Mouse (Mus musculus) myocyte (in vitro differentiated cells): ENCODE measurements around the gene Lrrtm3.

ENCODE experiments used
- CEBPB ChIP-seq: IDR thresholded peaks from 2 replicates; pipeline ENCODE4 v1.6.1; 2011; ENCODE audit warnings: mild to moderate bottlenecking, moderate library complexity; ENCODE audit not compliant: poor library complexity, insufficient read depth, severe bottlenecking
- E2F4 ChIP-seq: IDR thresholded peaks from one replicate; pipeline ENCODE4 v1.6.1; 2011; ENCODE audit warnings: mild to moderate bottlenecking, control low read depth, moderate library complexity; ENCODE audit not compliant: insufficient read depth
- MAX ChIP-seq: IDR thresholded peaks from one replicate; pipeline ENCODE4 v1.6.1; 2011; ENCODE audit warnings: low read depth, mild to moderate bottlenecking, control low read depth
- MYOD1 ChIP-seq, 3 experiments: IDR thresholded peaks; one replicate each; pipeline ENCODE4 v1.6.1; 2011; ENCODE audit warnings: control low read depth in 2 of 3, low read depth in 2 of 3, mild to moderate bottlenecking in 2 of 3, moderate library complexity in 1 of 3; ENCODE audit not compliant: insufficient read length in 2 of 3, control insufficient read depth in 1 of 3
- MYOG ChIP-seq, 3 experiments: IDR thresholded peaks; one replicate each; pipeline ENCODE4 v1.6.1; 2011; ENCODE audit warnings: control low read depth in 2 of 3, low read depth in 2 of 3, mild to moderate bottlenecking in 2 of 3; ENCODE audit not compliant: insufficient read length in 2 of 3, control insufficient read depth in 1 of 3, insufficient read depth in 1 of 3
- POLR2A ChIP-seq: IDR thresholded peaks from one replicate; pipeline ENCODE4 v1.6.1; 2011; ENCODE audit warnings: low read depth, mild to moderate bottlenecking, control low read depth, moderate library complexity; ENCODE audit not compliant: insufficient read length
- POLR2AphosphoS2 ChIP-seq: IDR thresholded peaks from one replicate; pipeline ENCODE4 v1.6.1; 2011; ENCODE audit warnings: low read depth, control low read depth; ENCODE audit not compliant: insufficient read length
- REST ChIP-seq: IDR thresholded peaks from one replicate; pipeline ENCODE4 v1.6.1; 2011; ENCODE audit warnings: mild to moderate bottlenecking, control low read depth, moderate library complexity; ENCODE audit not compliant: insufficient read depth, insufficient read length
- SRF ChIP-seq: IDR thresholded peaks from one replicate; pipeline ENCODE4 v1.6.1; 2011; ENCODE audit warnings: low read depth; ENCODE audit not compliant: control insufficient read depth, insufficient read length
- TCF12 ChIP-seq: IDR thresholded peaks from one replicate; pipeline ENCODE4 v1.6.1; 2011; ENCODE audit warnings: mild to moderate bottlenecking, control low read depth; ENCODE audit not compliant: poor library complexity, insufficient read depth, severe bottlenecking
- USF1 ChIP-seq: IDR thresholded peaks from one replicate; pipeline ENCODE4 v1.6.1; 2011; ENCODE audit warnings: low read depth, mild to moderate bottlenecking, control low read depth, moderate library complexity

DNA sequence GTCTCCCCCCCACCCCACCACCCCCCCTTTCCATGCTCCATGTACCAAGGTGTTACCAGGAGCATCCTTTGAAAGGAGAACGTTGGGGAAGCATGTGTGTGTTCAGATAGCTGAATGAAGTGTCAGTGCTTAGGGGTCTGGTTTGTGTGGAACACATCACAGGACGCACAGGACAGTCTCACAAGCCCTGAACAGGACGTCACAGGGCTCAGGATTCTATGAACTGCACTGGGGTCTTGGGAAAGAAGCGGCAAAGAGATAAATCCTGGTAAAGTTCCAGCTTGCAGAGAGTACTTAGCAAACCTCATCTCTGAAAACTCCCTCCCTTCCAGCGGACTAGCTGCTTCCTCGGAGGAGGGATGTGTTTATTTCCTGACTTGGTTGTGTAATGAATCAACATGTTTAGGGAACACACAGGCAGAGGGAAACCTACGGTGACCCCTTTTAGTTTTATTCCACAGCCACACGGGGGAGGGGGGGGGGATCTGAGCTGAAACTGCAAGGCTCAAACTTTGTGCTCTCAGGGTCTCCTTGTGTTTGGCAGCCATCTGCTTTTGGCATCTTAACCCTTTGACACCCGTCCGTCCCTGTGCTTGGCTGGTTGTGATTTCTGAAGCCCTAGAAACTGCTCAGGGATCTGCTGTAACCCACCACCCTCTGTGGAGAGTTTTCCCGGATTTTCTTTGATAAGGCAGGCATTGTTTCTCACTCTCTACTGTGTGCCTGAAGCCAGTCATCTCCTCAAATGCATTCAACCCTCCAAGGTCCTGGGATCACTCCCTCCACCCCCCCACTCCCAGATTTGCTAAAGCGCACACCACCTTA is 3.3 kb downstream of the Lrrtm3 start:
- TF ChIP-seq MYOD1 (IDR thresholded peaks at IDR 0.05; ENCODE audit: control insufficient read depth in 1 of 3, insufficient read length in 2 of 3, low read depth in 2 of 3), result no peak
- TF ChIP-seq E2F4, result no peak
- TF ChIP-seq USF1, result no peak
- no peak for TF ChIP-seq TCF12
- TF ChIP-seq POLR2A, result no peak
- no peak for TF ChIP-seq POLR2AphosphoS2
- no peak for TF ChIP-seq MAX
- no peak for TF ChIP-seq CEBPB
- no peak for TF ChIP-seq REST
- no peak for TF ChIP-seq MYOG (IDR thresholded peaks at IDR 0.05; ENCODE audit: control insufficient read depth in 1 of 3, insufficient read depth in 1 of 3, insufficient read length in 2 of 3, low read depth in 2 of 3)
- no peak for TF ChIP-seq SRF
